Mouse (Mus musculus) cortical plate, adult 2 months (tissue): ENCODE data around the gene Kif20b.

Experiments used
- CTCF ChIP-seq: fragments of 200-500 bp; IDR thresholded peaks from 2 replicates; pipeline ENCODE4 v1.5.1; 2011; ENCODE audit warnings: mild to moderate bottlenecking, control low read depth, low read length; ENCODE audit not compliant: insufficient read depth; ENCODE audit errors: extremely low read depth
- POLR2A ChIP-seq: fragments of 200-500 bp; IDR thresholded peaks from 2 replicates; pipeline ENCODE4 v1.6.1; 2011; ENCODE audit warnings: mild to moderate bottlenecking, low read length, control low read depth; ENCODE audit not compliant: insufficient read depth; ENCODE audit errors: extremely low read depth

- no peak for TF ChIP-seq CTCF
- peak; percentile 69 for TF ChIP-seq POLR2A
Measured at GRCm38 (mm10) chr19:34878603-34879541, 43.3 kb upstream of the Kif20b start, which contains the start of gene Pank1.
